Mouse (Mus musculus): ENCODE data around the gene Fam240b. TPM values are rescaled to one million over a fixed set of nuclear protein-coding genes. Genes with fewer than 3 reads are reported as not detected.

Fam240b gene
- total and polyA plus RNA-seq, 3 experiments: not detected

GRCm38 (mm10) chr13:64432017-64432995, 65.3 kb downstream of the Fam240b start, which contains the start of gene Cdk20 (continued):
- TF ChIP-seq CTCF (IDR thresholded peaks at IDR 0.05 in 2 of 3, conservative IDR thresholded peaks at IDR 0.05 in 1 of 3; ENCODE audit: control insufficient read depth in 1 of 3, insufficient read depth in 1 of 3, low read depth in 2 of 3, low read length in 3 of 3, poor library complexity in 1 of 3, severe bottlenecking in 1 of 3): peak; percentile 54 to 74 (median 59)
- peak; percentile 22 for TF ChIP-seq RAD21 (IDR thresholded peaks at IDR 0.05; ENCODE audit: low read depth, low read length)
- peak; percentile 30; the same call in 1 of the 2 replicates for TF ChIP-seq TBP (IDR thresholded peaks at IDR 0.05; ENCODE audit: low read depth, low read length)
- peak; percentile 81 for TF ChIP-seq HCFC1 (IDR thresholded peaks at IDR 0.05; ENCODE audit: low read depth, low read length)
- TF ChIP-seq E2F4 (IDR thresholded peaks at IDR 0.05; ENCODE audit: borderline replicate concordance, low read depth, low read length): no peak
- peak; percentile 61 to 91 for TF ChIP-seq USF2 (IDR thresholded peaks at IDR 0.05; ENCODE audit: borderline replicate concordance in 1 of 2, insufficient read depth in 1 of 2, low read depth in 1 of 2, low read length in 2 of 2)
- TF ChIP-seq MEF2A (IDR thresholded peaks at IDR 0.05; ENCODE audit: extremely low read depth, insufficient replicate concordance, low read depth, low read length, poor library complexity, severe bottlenecking): no peak
- peak; percentile 88 for TF ChIP-seq MXI1 (IDR thresholded peaks at IDR 0.05; ENCODE audit: low read depth, low read length)

Other genes starting within 250 kb of the Fam240b start
- gene Cdc14b, start 222.5 kb downstream of the Fam240b start, total RNA-seq (2012; rRNA removed): 18.7 and 22.2 TPM in 2 replicates
- 10 to 100 TPM in 1 of 2 experiments, not detected in 1; 28.3 TPM for gene Cdc14b, start 222.5 kb downstream of the Fam240b start, polyA plus RNA-seq (2012; ENCODE audit: insufficient read depth in 1 of 2, insufficient read length in 2 of 2, low read depth in 1 of 2, low replicate concordance in 2 of 2, missing spikeins in 1 of 2)
- 4.2 and 4.4 TPM in 2 replicates for gene Aaed1, start 185.1 kb downstream of the Fam240b start, total RNA-seq (2012; rRNA removed)
- gene Aaed1, start 185.1 kb downstream of the Fam240b start, polyA plus RNA-seq (2012; ENCODE audit: insufficient read depth in 1 of 2, insufficient read length in 2 of 2, low read depth in 1 of 2, low replicate concordance in 2 of 2, missing spikeins in 1 of 2): 100 to 1,000 TPM in 1 of 2 experiments, 10 to 100 TPM in 1; 13.5 to 190 TPM
- 20.1 and 22.5 TPM in 2 replicates for gene Ctsl, start 126.9 kb downstream of the Fam240b start, total RNA-seq (2012; rRNA removed)
- 10 to 100 TPM in 1 of 2 experiments, not detected in 1; 39.2 TPM for gene Ctsl, start 126.9 kb downstream of the Fam240b start, polyA plus RNA-seq (2012; ENCODE audit: insufficient read depth in 1 of 2, insufficient read length in 2 of 2, low read depth in 1 of 2, low replicate concordance in 2 of 2, missing spikeins in 1 of 2)
- 3.4 and 3.6 TPM in 2 replicates for gene Cdk20, start 65.5 kb downstream of the Fam240b start, total RNA-seq (2012; rRNA removed)
- gene Cdk20, start 65.5 kb downstream of the Fam240b start, polyA plus RNA-seq (2012; ENCODE audit: insufficient read depth in 1 of 2, insufficient read length in 2 of 2, low read depth in 1 of 2, low replicate concordance in 2 of 2, missing spikeins in 1 of 2): 1 to 10 TPM in 1 of 2 experiments, not detected in 1; 9.3 TPM

Data from MEL (cell line).